Mouse (Mus musculus) kidney, adult 2 months (tissue): ENCODE measurements at regions not wholly inside any gene's neighbourhood (a gene's known extent, or its start where the extent isn't known, plus 50 kb on each side); places are given as distances from the start of the nearest gene placed in this dataset.

Experiments used
- DNase-seq: peaks from one replicate; pipeline ENCODE4 v3.0.0; 2021
- H3K27ac ChIP-seq: fragments of 200-500 bp; 2 replicates; pipeline ENCODE4 v1.5.1; 2012; ENCODE audit warnings: low read depth, low read length, control low read depth, inconsistent platforms; ENCODE audit not compliant: insufficient read depth
- H3K27me3 ChIP-seq: fragments of 200-500 bp; replicated peaks from 2 replicates; pipeline ENCODE4 v1.6.1; 2012; ENCODE audit warnings: mild to moderate bottlenecking, moderate library complexity, low read length, inconsistent platforms; ENCODE audit not compliant: control insufficient read depth, insufficient read depth
- H3K36me3 ChIP-seq: fragments of 200-500 bp; 2 replicates; pipeline ENCODE4 v1.6.1; 2012; ENCODE audit warnings: mild to moderate bottlenecking, moderate library complexity, low read length, inconsistent platforms; ENCODE audit not compliant: control insufficient read depth, insufficient read depth
- H3K4me1 ChIP-seq: fragments of 200-500 bp; 2 replicates; pipeline ENCODE4 v1.6.1; 2011; ENCODE audit warnings: low read length; ENCODE audit not compliant: control insufficient read depth, insufficient read depth
- H3K4me3 ChIP-seq: fragments of 200-500 bp; 2 replicates; pipeline ENCODE4 v1.5.1; 2011; ENCODE audit warnings: mild to moderate bottlenecking, low read depth, low read length, control low read depth; ENCODE audit not compliant: insufficient read depth
- CTCF ChIP-seq: fragments of 200-500 bp; conservative IDR thresholded peaks from 2 replicates; pipeline ENCODE4 v1.5.1; 2011; ENCODE audit warnings: low read depth, mild to moderate bottlenecking, control low read depth, low read length, moderate library complexity, mixed read lengths; ENCODE audit not compliant: insufficient read depth, insufficient read length
- POLR2A ChIP-seq: fragments of 200-500 bp; IDR thresholded peaks from one replicate; pipeline ENCODE4 v1.6.1; 2011; ENCODE audit warnings: low read depth, low read length, control low read depth
- WGBS: fragments of 180-500 bp; shearing (Covaris S2); methylation state at CpG from one replicate; pipeline ENCODE4 v1.1.7; 2018; 5-methylcytosine and 5-hydroxymethylcytosine counted together

GRCm38 (mm10) chrX:158632406-158632805 is 577.7 kb upstream of the Rps6ka3 start:
- 65% methylated on average over 1 of the region's 1 CpGs for WGBS
- no peak for DNase-seq
- TF ChIP-seq POLR2A (no peak), CTCF (no peak)
- H3K4me1 ChIP-seq, result no peaks in the 10 kb centered on the region
- H3K4me3 ChIP-seq, result no peak overlapping the region
- no peak overlapping the region for H3K27ac ChIP-seq
- no peaks in the 10 kb centered on the region for H3K27me3 ChIP-seq
- H3K36me3 ChIP-seq, result no peaks in the 10 kb centered on the region

DNA sequence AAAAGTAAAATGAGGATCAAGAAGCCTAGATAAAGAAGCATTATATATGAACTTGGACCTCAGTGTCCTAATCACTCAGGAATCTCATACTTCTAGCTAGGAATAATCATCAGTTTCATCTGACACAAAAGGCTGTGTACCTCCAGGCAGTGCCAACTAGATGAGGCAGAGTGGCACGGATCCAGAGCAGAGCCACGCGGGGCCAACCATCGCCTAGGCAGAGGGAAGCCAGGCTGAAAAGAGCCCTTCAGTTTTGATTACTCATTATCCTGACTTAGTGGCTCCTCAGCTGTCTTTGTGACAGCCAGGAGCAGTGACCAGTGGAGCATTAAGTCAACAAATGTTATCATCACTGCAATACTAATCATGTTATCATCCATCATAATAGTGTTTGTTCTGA is 557.9 kb upstream of the Rps6ka3 start:
- peak; percentile 0 for DNase-seq
- 50% methylated on average over 4 of the region's 4 CpGs for WGBS
- H3K27ac ChIP-seq, result no peak overlapping the region
- no peaks in the 10 kb centered on the region for H3K27me3 ChIP-seq
- no peak overlapping the region for H3K4me3 ChIP-seq
- TF ChIP-seq CTCF (no peak), POLR2A (no peak)
- no peaks in the 10 kb centered on the region for H3K4me1 ChIP-seq
- H3K36me3 ChIP-seq, result no peaks in the 10 kb centered on the region

DNA sequence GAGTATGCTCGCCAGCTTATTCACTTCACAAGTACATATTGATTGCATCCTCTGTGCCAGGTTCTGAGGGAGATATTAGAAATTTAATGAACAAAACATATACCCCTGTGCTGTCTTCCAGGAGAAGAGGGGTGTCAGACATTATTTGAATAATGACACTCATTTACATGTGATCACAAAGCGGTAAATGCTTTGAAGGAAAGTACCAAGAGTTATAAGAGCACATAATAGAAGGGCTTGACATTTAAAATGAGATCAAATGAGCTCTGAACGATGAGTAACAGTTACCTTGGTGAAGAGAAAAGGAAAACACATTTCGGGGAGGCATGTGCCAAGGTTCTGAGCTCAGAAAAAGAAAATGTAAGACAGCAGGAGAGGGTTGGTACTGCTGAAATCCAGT is 553.9 kb upstream of the Rps6ka3 start:
- no peak overlapping the region for H3K27ac ChIP-seq
- WGBS, result 66% methylated on average over 4 of the region's 4 CpGs
- H3K36me3 ChIP-seq, result no peaks in the 10 kb centered on the region
- no peak overlapping the region for H3K4me3 ChIP-seq
- H3K27me3 ChIP-seq, result no peaks in the 10 kb centered on the region
- no peaks in the 10 kb centered on the region for H3K4me1 ChIP-seq
- DNase-seq, result no peak
- TF ChIP-seq CTCF, result no peak
- TF ChIP-seq POLR2A, result no peak

DNA sequence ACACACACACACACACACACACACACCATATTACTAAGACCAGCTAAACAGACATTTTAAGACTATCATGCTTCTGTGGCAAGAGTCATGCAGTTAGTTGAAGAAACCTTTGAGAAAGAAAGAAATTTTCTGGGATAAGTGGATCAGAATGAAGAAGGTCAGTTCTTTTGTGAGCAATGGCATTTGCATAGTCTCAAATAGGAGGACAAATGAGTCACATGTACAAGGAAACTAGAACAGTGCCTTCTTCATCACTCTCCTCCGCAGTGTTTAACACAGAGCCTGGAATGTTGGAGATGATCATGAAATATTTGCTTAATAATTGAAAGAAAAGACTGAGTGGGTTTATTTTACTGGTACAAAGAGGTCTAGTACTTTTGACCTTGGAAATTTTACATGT is 515.9 kb upstream of the Rps6ka3 start:
- 78% methylated on average over 1 of the region's 1 CpGs for WGBS
- no peak for DNase-seq
- H3K4me1 ChIP-seq, result no peaks in the 10 kb centered on the region
- no peak overlapping the region for H3K27ac ChIP-seq
- TF ChIP-seq POLR2A (no peak), CTCF (no peak)
- no peak overlapping the region for H3K4me3 ChIP-seq
- no peaks in the 10 kb centered on the region for H3K27me3 ChIP-seq
- no peaks in the 10 kb centered on the region for H3K36me3 ChIP-seq

- DNase-seq, result no peak
These were observed 506.7 kb upstream of the Rps6ka3 start for GRCm38 (mm10) chrX:158703411-158703810.

DNA sequence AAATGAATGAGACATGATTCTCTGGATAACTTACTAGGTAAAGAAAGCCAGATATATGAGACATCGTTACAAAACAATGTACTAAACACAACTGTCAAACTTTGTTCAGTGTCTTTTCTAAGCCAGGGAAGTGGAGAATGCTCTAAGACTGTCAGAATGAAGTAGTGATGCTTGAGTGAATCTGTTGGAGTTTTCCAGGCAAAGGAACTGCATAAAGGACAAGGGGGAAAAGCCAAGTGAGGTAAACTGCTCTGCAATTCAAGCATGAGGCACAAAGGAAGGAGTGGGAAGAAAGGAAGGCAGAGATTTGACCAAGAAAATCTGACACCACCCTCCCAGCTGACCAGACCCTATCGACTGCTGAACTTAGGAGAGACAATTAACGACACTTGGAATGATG is 500.3 kb upstream of the Rps6ka3 start:
- TF ChIP-seq POLR2A (no peak), CTCF (no peak)
- H3K4me3 ChIP-seq, result no peak overlapping the region
- 62% methylated on average over 3 of the region's 3 CpGs for WGBS

More at GRCm38 (mm10) chrX:158703411-158703810, 506.7 kb upstream of the Rps6ka3 start:
- Histone ChIP-seq H3K36me3 (no peaks in the 10 kb centered on the region), H3K27me3 (no peaks in the 10 kb centered on the region), H3K4me1 (no peaks in the 10 kb centered on the region), H3K27ac (no peak overlapping the region), H3K4me3 (no peak overlapping the region)
- WGBS, result 10% methylated on average over 3 of the region's 3 CpGs
- no peak for TF ChIP-seq CTCF
- no peak for TF ChIP-seq POLR2A

GRCm38 (mm10) chrX:158744738-158745137 is 465.4 kb upstream of the Rps6ka3 start:
- Histone ChIP-seq H3K27ac (no peak overlapping the region), H3K4me3 (no peak overlapping the region), H3K4me1 (no peaks in the 10 kb centered on the region), H3K36me3 (no peaks in the 10 kb centered on the region), H3K27me3 (no peaks in the 10 kb centered on the region)
- DNase-seq, result no peak
- 71% methylated on average over 3 of the region's 3 CpGs for WGBS
- TF ChIP-seq POLR2A (no peak), CTCF (no peak)

More for the DNA sequence above, 500.3 kb upstream of the Rps6ka3 start:
- H3K36me3 ChIP-seq, result no peaks in the 10 kb centered on the region
- no peak for DNase-seq
- H3K27ac ChIP-seq, result no peak overlapping the region
- H3K27me3 ChIP-seq, result no peaks in the 10 kb centered on the region
- no peaks in the 10 kb centered on the region for H3K4me1 ChIP-seq
